Mouse (Mus musculus) WW6 (cell line): ENCODE results near the gene D430042O09Rik.
A peak's percentile ranks its signal among the peaks of the same experiment; 100 is the strongest.
"Not testable (repeated sequence)": the region's sequence is repeated elsewhere in the genome, so short reads cannot be mapped to it uniquely, and the experiment has no call there.

Source experiments
- DNase-seq: peaks from one replicate; pipeline ENCODE4 v3.0.0-alpha.2; 2013; ENCODE audit warnings: low read depth, low spot score

Gene D430042O09Rik

DNA sequence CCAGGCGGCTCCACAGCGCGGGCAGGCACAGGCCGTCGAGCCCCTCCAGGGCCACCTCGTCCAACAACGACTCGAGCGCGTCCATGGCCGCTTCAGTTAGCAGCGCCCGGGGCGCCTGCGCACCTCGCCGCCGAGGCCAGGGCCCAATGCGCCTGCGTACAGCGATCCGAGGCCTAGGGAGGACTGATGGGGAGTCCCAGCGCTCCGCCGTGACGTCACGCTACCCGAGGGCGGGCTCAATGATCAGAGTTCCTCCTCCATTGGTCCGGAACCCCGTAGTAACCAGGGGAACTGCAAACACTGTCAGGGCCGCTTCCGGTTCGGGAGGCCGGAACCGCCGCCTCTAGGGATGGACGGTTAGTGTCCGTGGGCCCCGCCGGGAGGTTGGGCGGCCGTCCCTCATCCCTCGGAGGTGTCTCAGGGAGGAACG lies at the start of gene D430042O09Rik, which contains the start of gene Gtf3c1:
D430042O09Rik (plus strand) TSS at position 296 of the 430 bp plus-strand sequence.
Gtf3c1 (minus strand) TSS at position 188 of the 430 bp plus-strand sequence.
- peak; percentile 96 for DNase-seq

DNA sequence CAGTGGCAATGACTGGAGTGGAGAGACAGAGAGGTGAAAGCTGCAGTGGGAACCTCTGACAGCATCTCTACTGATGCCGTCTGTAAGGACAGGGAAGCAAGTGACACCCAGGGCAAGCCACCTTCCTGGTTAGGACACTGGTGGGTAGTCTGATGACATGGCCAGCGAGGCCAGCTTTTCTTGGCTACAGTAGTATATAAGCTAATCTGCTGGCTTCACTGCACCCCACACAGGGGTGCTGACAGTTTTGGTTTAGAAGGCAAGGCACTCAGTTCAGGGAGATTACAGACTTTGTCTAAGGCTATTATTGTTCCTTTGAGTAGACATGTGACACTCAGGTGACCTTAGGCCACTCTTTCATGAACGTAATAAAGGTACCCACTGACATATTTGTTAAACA lies 44.0 kb upstream of the D430042O09Rik start:
- no peak for DNase-seq

DNA sequence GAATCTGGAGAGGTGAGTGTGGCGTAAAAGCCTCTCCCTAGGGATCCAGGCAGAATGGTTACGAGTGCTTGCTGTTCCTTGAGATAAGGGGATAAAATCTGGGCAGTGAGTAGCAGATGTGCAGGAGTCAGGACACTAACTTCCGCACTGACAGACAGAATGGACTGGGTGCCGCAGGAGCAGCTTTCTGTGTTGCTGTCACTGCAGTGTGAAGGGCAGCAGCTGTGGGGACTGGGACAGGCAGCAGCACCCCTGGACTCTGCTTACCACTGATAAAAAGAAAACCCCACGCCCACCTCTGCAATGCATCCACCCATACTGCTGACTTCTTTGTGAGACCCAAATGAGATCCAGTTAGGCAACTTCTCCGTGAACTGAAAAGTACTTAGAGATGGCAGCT lies 36.8 kb upstream of the D430042O09Rik start:
- no peak for DNase-seq

DNA sequence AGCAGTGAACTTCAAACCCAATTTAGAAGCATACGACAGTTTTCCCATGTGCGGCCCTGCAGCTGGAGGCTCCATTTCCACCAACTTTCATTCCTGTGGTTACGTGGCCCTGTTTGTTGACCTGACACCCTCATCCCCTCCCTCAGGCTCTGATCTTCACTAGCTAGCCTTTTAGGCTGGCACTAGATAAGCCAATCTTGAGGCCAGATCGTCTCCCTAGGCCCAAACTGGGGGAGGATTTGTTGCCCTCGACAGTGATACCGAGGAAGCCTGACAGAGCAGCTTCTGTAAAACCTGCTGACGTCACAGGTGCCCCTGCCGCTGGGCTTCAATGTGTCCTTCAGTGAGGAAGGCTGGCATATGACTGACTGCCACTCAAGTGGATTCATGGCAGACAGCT lies 36.3 kb upstream of the D430042O09Rik start:
- no peak for DNase-seq

DNA sequence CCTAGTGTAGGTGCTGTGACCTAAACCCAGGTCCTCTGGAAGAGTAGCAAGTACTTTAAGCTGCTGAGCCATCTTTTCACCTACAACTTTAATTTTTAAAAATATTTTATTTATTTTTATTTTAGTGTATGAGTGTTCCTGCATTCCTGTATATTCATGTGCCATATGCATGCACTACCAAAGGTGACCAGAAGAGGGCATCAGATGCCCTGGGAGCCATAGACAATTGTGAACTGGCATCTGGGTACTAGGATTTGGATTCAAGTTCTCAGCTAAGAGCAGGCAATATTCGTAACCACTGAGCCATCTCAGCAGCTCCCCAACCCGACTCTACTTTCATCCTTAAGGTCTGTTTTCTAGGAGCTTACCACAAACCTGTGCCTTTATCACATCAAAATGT lies 32.8 kb upstream of the D430042O09Rik start:
- DNase-seq: no peak

DNA sequence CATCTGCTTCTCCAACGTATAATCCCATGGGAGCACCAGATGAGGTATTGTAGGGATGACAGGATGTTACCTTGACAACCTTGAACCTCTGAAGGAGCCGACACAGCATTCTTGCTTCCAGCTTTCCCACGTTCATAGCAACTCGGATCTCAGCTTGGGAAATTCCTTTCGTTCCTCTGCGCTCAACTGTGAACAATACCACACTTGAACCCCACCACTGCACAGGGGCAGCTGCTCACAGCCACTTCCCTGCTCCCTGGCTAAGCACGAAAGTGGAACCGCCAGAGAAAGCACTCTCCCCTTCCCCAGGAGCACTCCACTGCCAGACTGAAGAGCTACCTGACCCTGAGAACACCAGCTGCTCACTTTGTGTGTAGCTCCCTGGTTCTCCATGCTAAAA lies 28.9 kb upstream of the D430042O09Rik start:
- DNase-seq: no peak

DNA sequence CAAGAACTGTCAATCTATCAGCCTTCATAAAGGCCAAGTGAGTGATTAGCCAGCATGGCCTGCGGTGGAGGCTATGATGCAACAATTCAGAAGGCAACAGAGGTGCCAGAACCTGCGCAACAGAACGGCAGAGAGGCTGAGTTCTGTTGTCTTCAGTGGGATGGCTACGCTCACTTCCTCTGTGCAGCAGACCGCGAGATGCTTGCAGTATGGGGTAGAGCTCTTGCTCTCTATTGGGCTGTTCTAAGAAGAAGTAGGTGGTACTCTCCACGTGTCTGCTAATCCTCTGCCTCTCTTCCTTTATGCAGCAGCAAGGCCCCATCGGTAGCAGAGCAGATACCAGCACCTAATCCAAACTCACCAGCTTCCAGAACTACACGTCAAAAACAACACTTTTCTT lies 27.8 kb upstream of the D430042O09Rik start:
- no peak for DNase-seq

DNA sequence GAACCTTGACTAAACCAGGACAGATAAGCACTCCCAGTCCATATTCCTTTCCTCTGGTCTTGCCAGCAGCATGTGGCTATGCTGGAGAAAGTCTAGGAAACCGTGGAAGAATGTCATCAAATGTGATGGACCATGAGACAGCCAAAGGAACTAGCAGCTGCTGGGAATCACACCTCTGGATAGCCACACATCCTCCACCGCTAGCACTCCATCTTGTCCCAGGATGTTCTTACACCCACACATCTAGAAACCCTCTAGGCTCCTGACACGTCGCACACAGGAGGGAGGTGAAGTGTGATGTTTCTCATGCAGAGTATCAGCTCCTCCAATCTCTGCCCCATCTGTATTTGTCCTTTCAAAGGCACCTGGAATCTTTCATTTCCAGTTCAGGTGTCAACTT lies 17.2 kb upstream of the D430042O09Rik start:
- no peak for DNase-seq

DNA sequence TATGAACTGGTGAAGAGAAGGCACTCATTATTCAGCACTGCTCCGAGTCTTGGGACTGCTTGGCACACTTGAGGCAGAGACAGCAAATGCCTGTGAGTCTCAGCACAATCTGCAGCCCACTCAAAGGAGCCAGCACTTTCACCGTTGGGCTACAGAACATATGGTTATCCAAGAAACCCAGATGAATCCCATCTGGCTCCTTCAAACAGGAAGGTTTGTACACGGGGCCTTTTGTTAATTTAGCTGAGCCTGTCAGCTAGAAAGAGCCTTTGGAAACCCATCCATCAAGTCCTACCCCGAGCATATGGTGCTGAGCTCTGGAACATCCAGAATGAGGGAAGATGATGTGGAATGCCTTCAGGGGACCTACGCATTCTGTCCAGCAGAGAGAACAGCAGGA lies 13.6 kb upstream of the D430042O09Rik start:
- DNase-seq: no peak

DNA sequence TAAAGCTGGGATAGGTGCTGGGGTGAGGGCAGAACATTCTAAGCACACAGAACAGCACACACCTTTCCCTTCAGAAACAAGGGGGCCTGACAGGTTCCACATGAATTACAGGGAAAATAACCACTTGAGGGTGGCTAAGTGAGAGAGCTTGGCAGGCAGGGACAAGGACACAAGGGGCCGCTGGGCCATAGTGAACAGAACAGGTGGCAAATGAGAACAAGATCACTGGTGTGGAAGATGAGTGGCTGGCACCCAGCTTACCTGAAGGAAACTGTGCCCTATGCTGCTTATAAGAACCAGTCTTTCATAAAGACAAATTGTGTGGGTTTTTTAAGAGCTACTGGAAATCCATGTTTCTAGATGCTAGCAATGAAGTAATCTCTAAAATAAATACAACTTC lies 4.9 kb upstream of the D430042O09Rik start:
- DNase-seq: no peak

DNA sequence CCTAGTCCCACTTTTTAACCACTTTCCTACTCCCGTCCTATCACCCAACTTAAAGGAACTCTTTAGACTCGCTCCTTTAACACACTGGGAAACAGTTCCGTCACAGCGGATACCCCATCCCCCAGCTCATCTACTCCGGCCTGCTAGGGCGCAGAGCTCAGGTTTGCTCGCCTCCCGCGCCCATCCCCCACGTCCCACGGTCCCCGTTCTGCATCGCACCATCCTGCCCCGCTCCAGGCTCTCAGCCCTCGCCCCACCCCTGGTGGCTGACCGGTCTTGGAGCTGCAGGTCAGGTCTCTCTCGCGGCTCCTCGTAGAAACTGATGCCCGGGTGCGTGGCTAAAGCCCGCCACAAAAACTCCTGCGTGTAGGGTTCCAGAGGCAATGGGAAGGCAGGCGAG lies 502 bp upstream of the D430042O09Rik start:
- no peak for DNase-seq

DNA sequence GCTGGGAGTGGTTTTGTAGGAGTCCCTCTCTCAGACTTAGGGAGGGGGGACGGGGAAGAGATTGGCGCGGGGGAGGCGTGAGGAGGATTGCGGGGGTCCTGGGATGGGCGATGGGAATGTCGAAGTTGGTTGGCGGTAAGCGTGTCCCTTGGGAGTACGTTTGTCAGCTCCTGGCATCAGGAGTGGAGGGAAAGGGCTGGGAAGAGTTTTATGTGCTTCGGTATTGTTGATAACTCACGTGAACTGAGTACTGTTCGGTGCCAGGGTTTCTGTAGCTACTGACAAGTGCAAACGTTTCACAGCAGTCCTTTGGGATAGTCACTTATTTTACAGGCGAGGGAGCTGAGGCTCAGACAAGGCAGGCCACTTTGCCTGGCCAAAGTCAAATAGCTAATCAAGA lies 412 bp downstream of the D430042O09Rik start:
- no peak for DNase-seq

DNA sequence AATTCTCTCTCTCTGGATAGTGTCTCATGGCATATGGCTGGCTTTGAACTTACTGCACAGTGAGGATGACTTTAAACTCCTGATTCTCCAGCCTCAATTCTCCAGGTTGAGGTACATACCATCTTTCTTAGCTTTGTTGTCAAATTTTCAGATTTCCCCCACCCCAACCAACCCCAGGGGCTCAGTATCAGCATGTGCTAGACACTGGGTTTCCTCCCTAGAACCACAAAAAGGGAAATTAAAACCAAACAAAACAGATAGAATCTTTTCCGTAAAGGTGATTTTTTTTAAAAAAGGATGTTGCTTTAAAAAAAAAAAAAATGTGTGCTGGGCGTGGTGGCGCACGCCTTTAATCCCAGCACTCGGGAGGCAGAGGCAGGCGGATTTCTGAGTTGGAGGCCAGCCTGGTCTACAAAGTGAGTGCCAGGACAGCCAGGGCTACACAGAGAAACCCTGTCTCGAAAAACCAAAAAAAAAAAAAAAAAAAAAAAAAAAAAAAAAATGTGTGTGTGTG lies 5.9 kb downstream of the D430042O09Rik start:
- not testable (repeated sequence) for DNase-seq

DNA sequence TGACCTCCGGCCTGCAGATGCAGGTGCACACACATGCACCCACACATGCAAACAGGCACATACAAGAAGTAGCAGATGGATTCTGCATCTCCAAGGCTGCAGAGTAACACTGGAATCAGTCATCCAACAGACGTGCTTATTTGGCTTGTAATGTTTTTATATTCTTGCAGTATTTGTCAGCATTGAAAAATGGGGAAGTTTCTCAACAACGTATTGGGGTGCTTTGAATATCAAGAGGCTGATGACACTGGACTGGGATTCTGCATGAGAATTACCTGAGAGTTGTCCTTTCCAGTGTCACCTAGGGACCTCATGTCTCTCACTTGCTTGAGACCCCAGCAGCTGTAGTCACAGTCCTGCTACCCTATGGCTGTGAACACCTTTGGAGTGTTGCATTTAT lies 7.1 kb downstream of the D430042O09Rik start:
- no peak for DNase-seq

DNA sequence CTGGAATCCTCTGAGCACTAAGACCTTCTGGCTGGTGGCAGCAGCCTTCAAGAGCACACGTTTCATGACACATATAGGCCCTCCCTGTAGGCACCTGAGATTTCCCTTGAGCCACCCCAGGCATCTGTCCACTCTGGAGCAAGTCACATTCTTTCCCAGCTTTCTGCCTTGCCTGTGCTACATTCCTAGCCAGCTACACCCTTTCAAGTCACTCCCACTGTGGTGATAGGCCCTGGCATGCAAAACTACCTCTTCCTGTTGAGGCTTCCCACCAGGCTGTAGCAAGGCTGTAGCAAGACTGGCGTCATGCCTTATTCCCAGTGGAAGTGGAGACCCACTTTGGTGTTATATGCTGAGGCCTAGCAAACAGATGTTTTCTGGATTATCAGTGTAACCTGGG lies 9.0 kb downstream of the D430042O09Rik start:
- DNase-seq: no peak

DNA sequence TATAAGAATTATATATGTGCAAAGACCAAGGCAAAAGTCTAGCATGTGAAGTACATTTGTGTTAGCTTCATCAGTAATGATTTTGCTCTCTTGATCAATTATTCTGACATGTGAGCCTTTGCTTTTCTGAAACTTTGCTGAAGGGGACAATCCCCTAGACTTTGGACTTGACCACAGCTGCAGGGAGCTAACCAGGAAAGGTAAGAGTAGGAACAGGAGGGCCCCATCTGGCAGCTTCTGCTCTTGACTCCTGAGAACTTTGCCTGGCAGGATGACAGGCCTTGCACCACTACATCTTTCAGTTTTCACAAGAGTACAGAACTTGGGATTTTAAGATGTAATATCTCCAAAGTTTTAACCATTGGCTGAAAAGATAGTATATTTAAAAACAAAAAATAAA lies 9.9 kb downstream of the D430042O09Rik start:
- DNase-seq: no peak

DNA sequence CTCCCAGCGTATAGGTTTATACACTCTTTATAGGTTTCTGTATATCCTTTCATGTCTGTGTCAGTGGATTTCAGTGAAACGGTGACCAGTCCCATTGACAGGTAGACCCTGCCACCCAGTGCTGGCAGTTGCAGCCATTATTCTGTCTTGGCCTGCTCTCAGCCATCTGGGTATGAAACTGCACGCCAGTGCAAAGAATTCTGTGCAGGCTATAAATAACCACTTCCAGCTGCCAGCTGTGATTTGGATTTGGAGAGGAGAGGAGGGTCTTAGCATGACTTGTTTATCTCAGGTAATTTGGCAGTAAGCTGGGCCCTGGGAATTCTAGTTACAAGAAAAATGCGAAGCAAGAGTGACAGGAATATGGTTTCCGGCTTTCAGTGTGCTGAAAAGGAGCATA lies 12.7 kb downstream of the D430042O09Rik start:
- no peak for DNase-seq

DNA sequence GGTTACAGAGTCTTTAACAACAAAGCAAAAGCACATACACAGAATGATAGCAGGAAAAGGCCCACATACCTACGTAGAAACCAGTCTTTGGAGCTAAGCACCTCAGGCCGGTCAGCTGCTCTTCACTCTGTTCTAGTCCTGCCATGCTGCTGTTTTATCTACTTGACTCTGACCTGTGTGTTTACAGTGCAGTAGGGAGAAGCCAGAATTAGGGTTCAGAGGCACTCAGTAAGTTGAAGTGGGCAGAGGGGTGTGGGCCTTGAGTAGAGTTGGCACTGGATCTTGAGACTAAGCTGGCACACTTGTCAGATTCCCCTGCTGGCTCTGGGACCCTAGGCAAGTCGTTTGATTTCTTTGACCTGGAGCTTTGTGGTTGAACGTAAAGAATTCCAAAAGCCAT lies 13.3 kb downstream of the D430042O09Rik start:
- DNase-seq: no peak

DNA sequence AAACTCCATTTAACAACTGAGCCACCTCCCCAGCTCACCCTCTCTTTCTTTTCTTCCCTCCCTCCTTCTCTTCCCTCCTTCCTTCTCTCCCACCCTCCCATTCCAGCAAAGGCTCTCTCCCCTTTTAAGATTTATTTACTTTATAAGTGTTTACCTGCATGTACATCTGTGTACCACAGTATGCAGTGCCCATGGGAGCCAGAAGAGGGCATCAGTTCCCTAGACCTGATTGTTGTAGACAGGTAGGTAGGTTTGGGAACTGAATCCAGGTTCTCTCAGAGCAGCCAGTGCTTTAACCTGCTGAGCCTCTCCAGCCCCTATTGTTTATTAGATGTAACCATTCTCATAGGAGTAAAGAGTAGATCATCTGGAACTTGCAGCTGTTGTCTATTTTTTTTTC lies 14.4 kb downstream of the D430042O09Rik start:
- DNase-seq: peak; percentile 4

DNA sequence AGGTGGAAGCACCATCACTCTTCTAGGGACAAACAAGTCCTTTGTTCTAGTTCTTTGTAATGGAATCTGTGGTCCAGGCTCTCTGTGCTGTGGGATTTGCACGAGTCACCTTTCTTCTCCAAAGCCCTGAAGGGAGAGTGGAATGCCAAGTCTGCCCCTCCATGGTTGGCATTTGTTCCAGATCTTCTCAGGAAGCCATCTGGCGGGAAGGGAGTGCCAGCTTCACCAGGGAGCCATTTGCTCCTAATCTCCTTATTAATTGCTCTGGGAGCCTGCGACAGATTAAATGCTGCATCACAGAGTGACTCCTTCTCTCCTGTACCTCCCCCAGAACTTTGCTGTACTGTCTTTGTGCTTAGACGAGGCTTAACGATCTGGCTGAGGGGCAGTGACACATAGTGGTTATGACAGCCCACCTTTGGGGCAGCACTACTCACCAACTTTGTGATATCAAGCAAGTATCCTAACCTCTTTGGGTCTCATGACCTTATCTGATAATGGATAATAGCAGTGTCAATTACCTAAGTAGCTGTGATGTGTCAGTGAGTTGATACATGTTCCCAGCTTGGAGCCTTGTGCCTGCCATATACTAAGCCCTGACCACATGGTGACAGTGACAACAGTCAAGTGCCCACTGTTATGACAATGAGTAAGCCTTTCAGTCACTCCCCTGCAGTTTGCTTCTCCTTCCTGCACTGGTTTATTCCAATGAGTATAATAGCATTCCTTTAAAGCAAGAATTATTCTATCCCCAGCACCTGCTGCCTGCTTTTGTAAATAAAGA lies 15.7 kb downstream of the D430042O09Rik start:
- DNase-seq: no peak

DNA sequence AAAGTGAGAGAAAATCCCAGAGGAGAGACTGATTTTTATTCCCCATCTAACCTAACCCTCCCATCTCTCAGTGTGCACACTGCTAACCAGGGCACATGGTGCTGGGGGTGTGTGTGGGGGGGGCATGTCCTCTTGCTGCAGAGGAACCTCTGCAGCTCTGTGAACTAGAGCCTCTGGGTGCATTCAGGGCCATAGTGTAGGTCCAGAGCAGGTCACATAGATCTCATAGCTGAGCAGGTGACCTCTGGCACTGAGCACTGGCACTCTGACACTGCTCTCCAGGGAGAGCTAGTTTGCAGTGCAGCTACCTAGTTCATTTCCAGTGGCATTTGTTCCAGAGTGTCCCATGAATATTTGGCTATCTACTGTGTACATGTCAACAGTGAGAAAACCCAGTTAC lies 24.0 kb downstream of the D430042O09Rik start:
- no peak for DNase-seq

DNA sequence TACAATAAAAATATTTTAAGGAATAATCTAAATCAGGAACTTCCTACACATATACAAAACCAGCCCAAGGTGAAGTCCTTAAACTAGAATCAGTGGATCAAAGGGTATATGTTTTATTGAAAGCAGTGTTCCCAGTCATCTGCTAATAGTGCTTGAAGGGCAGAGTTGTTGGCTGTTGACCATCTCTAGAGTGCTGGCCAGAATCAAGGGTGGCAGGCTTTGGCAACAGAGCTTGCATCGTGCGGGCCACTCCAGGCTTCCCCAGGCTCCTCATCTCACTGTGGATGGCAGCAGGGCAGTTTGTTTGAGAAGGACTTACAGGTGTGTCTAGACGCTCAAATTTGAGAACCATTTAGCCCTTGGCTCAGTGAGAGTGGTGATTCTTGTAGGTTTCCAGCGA lies 26.1 kb downstream of the D430042O09Rik start:
- no peak for DNase-seq

DNA sequence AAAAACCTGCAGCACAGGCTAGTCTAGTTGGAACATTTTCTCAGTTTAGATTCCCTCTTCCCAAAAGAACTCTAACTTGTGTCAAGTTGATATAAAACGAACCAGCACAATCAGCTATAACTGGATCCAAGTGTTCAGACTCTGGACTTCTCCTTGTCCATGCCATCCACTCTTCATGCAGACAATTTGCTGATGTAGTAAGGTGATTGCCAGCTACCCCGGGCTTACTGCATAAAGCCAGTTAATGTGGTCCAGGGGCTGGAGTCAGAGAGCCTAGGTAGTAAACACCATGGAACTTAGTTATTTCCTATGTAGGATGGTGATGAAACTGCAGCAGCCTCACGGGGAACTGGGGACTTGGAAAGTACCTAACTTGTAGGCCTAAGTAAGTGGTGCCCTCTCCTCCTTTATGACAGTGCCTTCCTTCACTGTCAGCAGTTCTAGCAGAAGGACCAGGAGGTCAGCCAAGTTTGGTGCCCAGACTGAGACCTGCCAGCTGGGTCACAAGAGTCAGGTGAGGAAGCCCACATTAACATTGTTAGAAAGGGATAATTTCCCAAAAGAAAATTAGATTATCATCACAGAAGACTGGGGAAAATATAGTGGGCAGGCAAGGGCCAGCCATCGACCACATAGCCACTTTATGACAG lies 28.8 kb downstream of the D430042O09Rik start:
- no peak for DNase-seq
